25 mouse cellular contexts compared by ENCODE assay signal in the genomic region with DNA sequence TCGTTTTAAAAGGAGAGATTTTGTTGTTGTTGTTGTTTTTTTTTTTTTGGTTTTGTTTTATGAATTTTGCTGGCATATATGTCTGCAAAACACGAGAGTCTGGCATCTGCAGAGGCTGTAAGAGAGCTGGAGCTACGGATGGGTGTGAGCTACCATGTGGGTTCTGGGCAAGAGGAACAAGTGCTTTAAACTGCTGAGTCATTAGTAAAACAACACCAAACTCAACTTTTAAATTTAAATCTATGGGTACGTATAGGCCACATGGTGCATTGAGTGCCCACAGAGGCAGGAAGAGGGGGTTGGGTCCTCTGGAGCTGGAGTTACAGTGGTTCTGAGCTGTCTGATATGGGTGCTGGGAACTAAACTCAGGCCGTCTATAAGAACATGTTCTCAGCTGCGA. TPM values are rescaled to one million over a fixed set of nuclear protein-coding genes. Genes with fewer than 3 reads are reported as not detected.
"Had no signal": no experiment of that assay in that cellular context is flagged by ENCODE, and none has a peak within 500 bp of the region (broad histone marks: within the 10 kb centered on the region; RNA-seq: fewer than 3 reads in every experiment).

No protein-coding gene starts in this region.

- H3K27ac ChIP-seq: intestine, embryonic 15.5 days; kidney, postnatal 0 days; limb, embryonic 10.5 days; limb, embryonic 13.5 days; liver, embryonic 12.5 days; liver, embryonic 15.5 days; lung, embryonic 15.5 days; midbrain, embryonic 10.5 days; midbrain, embryonic 13.5 days had no signal

- DNase-seq: liver; lung, adult 18-20 months; lung, postnatal 10 days; lung, postnatal 36 days had no signal

- ATAC-seq: intestine, embryonic 15.5 days; liver, embryonic 12.5 days; midbrain, embryonic 13.5 days; midbrain, embryonic 16.5 days had no signal

- H3K36me3 ChIP-seq: intestine, embryonic 15.5 days had no signal

- H3K9ac ChIP-seq: intestine, embryonic 15.5 days; limb, embryonic 13.5 days; liver, embryonic 12.5 days; liver, embryonic 15.5 days; lung, embryonic 15.5 days; midbrain, embryonic 13.5 days had no signal

- H3K9me3 ChIP-seq: intestine, embryonic 15.5 days; limb, embryonic 10.5 days; limb, embryonic 13.5 days; liver, embryonic 12.5 days; liver, embryonic 15.5 days; lung, embryonic 15.5 days; megakaryocyte, embryonic 14.5 days; midbrain, embryonic 10.5 days; midbrain, embryonic 13.5 days had no signal

- H3K27me3 ChIP-seq: intestine, embryonic 15.5 days; limb, embryonic 13.5 days; liver, embryonic 12.5 days; liver, embryonic 15.5 days; lung, embryonic 15.5 days; megakaryocyte, embryonic 14.5 days; midbrain, embryonic 13.5 days had no signal

- H3K4me3 ChIP-seq: intestine, embryonic 15.5 days; limb, embryonic 10.5 days; limb, embryonic 13.5 days; liver, embryonic 12.5 days; liver, embryonic 15.5 days; lung, embryonic 15.5 days; megakaryocyte, embryonic 14.5 days; midbrain, embryonic 10.5 days; midbrain, embryonic 13.5 days; myocyte had no signal

RNA-seq across cellular contexts. Expression of a gene that starts 13.8 kb away (rescaled TPM):
- total RNA-seq: layer of hippocampus, adult 18-20 months; layer of hippocampus, postnatal 14 days; left cerebral cortex, adult 18-20 months; left cerebral cortex, postnatal 25 days; monocyte, adult 5-6 weeks had no signal
- polyA plus RNA-seq: limb, embryonic 10.5 days; limb, embryonic 13.5 days; midbrain, embryonic 10.5 days; midbrain, embryonic 13.5 days; midbrain, embryonic 16.5 days; neural tube, embryonic 11.5 days; neural tube, embryonic 14.5 days; small intestine, adult 2 months; testis, adult 2 months had no signal
